Mouse (Mus musculus) layer of hippocampus, postnatal 25 days (tissue): Measurements from ENCODE around the gene Tas2r135. TPM values are rescaled to one million over a fixed set of nuclear protein-coding genes. Genes with fewer than 3 reads are reported as not detected.

Source experiments
- DNase-seq, 2 experiments: peaks; one replicate each; pipeline ENCODE4 v3.0.0; 2022; ENCODE audit warnings: mixed read lengths in 2 of 2, low spot score in 1 of 2; ENCODE audit errors: extremely low spot score in 1 of 2
- total RNA-seq, 2 experiments: library from RNA; stranded (reverse); gene quantifications; 2 replicates each; pipeline ENCODE4 v1.2.3; 2021

Gene Tas2r135
- total RNA-seq, 2 experiments from 2014 or later = not detected

DNA sequence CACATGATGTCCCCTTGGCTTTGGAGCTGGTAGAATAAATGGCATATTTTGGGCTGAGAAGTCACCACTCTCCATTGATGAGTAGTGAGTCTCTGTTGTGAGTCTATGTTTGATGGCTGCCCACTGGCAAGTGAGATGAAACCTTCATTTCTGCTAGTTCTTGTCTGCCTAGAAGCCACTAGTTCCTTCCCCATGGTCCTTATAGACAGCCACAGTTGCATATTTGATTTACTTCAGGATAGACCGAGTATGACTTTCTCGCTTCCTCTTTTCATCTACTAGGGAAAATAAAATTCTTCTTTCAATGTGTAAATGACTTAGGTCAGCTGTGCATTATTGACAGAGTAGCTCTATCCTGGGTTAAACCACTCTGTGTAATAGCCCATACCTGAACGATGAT, 19.2 kb downstream of the Tas2r135 start:
- DNase-seq = no peak

DNA sequence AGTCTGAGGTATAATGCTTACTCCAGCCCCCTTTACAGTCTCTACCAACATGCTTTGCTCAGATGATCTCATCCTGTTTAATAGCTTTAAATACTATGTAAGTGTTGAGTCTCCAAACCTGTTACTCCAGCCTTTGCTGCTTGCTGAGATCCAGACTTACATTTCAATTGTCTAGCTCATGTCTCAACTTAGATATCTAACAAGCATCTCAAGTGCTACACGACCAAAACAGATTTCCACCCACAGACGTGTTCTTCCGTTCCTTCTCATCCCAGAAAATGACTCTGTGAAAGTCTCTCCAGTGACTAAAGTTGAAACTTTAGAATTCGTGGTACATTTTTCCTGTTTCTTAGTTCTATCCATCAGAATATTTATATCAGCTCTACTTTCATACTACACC, 21.1 kb downstream of the Tas2r135 start:
- no peak for DNase-seq

DNA sequence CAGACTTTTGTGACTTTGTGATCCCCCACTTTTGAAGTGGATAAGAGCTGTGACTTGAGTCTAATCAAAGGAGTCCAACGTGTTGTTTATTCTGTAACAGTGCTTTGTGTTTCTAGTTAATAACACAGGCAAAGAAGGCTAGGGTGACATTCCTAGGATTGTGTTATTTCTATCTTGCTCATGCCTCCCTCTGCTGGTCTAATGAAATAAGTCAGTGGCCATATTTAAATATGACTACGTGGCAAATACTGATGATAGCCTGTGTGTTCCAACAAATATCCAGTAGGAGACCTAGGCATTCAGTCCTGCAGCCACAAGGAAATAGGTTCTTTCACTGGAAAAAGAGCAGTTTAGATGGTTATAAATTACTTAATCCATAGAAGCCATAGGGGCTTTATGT, 28.3 kb downstream of the Tas2r135 start:
- no peak for DNase-seq

DNA sequence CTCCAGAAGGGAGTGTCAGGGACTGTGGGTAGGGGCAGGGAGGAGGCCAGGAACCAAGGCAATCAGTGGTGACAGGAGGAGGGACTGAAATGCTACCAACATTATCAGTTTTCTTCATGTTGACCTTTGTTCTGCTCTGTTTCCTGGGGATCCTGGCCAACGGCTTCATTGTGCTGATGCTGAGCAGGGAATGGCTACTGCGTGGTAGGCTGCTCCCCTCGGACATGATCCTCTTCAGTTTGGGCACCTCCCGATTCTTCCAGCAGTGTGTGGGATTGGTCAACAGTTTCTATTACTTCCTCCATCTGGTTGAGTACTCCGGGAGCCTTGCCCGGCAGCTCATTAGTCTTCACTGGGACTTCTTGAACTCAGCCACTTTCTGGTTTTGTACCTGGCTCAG, 29.2 kb downstream of the Tas2r135 start, which contains the start of gene Tas2r126:
Gene Tas2r126 (plus strand): TSS at position 90 of the 400 bp plus-strand sequence.
- DNase-seq = no peak

DNA sequence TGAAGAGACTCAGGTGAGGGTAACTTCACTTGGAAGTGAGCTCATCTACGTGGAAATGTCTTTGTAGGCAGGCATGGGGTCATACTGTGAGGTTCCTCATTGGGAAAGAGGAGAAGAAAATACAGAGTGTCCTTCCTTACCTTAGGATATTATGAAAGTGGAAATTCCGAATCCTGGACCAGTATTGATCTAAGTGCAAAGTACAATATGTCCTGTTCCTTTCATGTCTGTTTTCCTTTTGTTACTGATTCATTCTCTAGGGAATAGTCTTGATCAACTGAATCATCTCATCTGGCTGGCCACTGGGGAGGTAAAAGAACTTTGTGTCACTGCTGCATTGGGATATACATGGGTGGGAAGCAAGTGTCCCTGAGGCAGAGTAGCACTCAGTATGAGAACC, 30.3 kb downstream of the Tas2r135 start:
- no peak for DNase-seq

DNA sequence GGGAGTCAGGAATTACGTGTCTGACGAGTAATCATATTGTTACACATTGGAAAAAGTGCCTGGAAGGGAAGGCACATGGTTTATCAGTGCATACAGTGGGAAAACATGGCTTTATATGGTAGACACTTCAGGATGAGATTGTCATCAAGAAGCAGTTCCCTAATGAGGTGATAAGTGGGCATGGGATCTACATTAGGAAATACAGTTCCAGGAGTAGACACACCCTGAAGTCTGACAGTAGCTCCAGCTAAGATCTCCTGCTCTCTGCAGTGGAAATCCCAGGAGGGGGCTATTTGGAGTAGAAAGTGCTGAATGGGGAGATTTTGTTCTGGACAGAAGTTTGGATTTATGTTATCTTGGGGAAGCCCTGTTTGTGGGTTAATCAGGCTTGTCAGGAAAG, 36.2 kb downstream of the Tas2r135 start:
- DNase-seq = no peak

DNA sequence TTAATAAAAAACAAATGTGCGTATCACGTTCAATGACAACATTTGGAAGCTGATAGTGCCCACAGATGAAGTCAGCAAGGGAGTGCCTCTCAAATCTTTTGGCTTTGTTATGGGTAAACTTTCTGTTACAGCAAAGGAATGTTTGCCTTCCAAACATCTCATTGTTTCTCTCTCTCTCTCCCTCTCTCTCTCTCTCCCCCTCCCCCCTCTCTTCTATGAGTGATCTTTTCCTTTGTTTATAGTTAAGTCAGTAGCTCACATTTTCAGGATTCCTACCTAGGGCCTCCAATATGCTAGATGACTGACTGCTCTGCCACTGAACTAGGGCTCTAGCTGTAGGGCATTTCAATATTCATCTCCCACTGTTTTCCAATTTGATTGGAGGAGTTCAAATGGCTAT, 39.3 kb downstream of the Tas2r135 start:
- DNase-seq = no peak

DNA sequence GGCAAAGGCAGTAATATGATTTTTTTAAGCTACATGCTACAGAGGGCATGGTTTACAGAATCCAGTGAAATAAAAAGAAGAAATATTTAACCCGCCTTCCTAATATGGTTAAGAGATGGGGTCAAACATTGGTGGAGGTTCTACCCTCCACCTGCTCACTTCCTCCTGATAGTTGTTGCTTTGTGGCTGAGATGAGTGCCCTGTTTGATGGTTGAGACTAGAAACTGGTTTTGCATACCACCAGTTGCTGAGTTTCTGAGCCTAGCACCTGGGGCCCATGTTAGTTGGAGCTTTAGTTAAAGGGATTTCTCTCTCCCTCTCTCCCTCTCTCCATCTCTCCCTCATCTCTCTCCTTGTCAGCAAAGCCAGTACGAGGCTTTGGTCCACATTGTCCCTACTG, 42.1 kb downstream of the Tas2r135 start:
- no peak for DNase-seq

Other genes with a start within 250 kb of the Tas2r135 start
- gene Tas2r144, start 190.1 kb upstream of the Tas2r135 start, total RNA-seq = not detected
- 10 to 100 TPM; 10.2 to 13.7 TPM for gene Gstk1, start 159.5 kb upstream of the Tas2r135 start, total RNA-seq
- gene Tmem139, start 143.5 kb upstream of the Tas2r135 start, total RNA-seq = not detected
- 10 to 100 TPM; 16.5 to 25.5 TPM for gene Casp2, start 140.4 kb upstream of the Tas2r135 start, total RNA-seq
- 1 to 10 TPM; 2.7 to 2.8 TPM for gene Clcn1, start 118.7 kb upstream of the Tas2r135 start, total RNA-seq
- 10 to 100 TPM; 74.8 to 76.8 TPM for gene Fam131b, start 80.8 kb upstream of the Tas2r135 start, total RNA-seq
- gene Zyx, start 55.8 kb upstream of the Tas2r135 start, total RNA-seq = 10 to 100 TPM; 47.9 to 51.7 TPM
- gene Epha1, start 32.2 kb upstream of the Tas2r135 start, total RNA-seq = under 1 TPM; 0.22 to 0.47 TPM
- gene Tas2r143, start 5.2 kb upstream of the Tas2r135 start, total RNA-seq = not detected
- not detected for gene Tas2r126, start 29.1 kb downstream of the Tas2r135 start, total RNA-seq
- gene Olfr458, start 59.8 kb downstream of the Tas2r135 start, total RNA-seq = not detected
- not detected for gene Olfr457, start 70.9 kb downstream of the Tas2r135 start, total RNA-seq
- gene Olfr456, start 81.8 kb downstream of the Tas2r135 start, total RNA-seq = not detected
- gene Olfr455, start 142.2 kb downstream of the Tas2r135 start, total RNA-seq = not detected
- not detected for gene Tcaf3, start 192.3 kb downstream of the Tas2r135 start, total RNA-seq
- under 1 TPM; 0.42 to 0.44 TPM for gene Tcaf2, start 239.8 kb downstream of the Tas2r135 start, total RNA-seq